In the genomic region with DNA sequence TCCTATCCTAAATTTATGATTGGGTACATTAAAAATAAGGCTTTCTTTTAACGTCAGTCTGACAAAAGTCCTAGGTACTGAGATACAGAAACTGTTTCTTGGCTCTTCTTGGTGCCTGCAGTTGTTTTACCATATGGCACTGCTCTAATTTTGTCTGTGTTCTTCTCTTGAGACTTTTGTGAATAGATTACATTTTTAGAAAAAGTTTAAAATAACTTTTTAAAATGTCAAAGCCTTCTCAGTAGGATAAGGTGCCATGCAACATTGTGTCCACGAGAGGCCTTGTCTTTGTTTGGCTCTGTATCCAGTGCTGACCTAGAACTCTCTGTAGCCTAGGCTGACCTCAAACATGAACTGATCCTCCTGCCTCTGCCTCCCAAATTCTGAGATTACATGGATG, we compare ENCODE assay signal across 23 mouse cellular contexts.
A peak's percentile ranks its signal among the peaks of the same experiment; 100 is the strongest.
DNase-seq lines count a peak whose midpoint lies in the region; ATAC-seq lines count a peak whose summit lies in the region.
"Had no signal": no experiment of that assay in that cellular context is flagged by ENCODE, and none has a peak within 500 bp of the region (broad histone marks: within the 10 kb centered on the region; RNA-seq: fewer than 3 reads in every experiment).

No protein-coding gene starts in this region.

- no peak for ATAC-seq in cerebellum, adult (ENCODE audit: insufficient number of reproducible peaks, low FRiP score, low TSS enrichment)
- ATAC-seq: activated CD4-positive, CD25-positive, alpha-beta regulatory T cell, adult 4 months; forebrain, embryonic 16.5 days; inflammation-experienced regulatory T-cells, adult 6 months had no signal

- DNase-seq in frontal cortex, adult 2 months (ENCODE audit: extremely low spot score in 1 of 2, low spot score in 1 of 2): peak; percentile 57 to 79
- no peak for DNase-seq in frontal cortex, postnatal 14 days (ENCODE audit: low spot score in 2 of 2)
- DNase-seq in right cerebral cortex, adult 18-20 months: peak; percentile 65
- no peak for DNase-seq in right cerebral cortex, postnatal 4 days
- peak; percentile 44 to 53 for DNase-seq in left cerebral cortex, adult 18-20 months (ENCODE audit: low spot score in 2 of 2)
- peak; percentile 92 for DNase-seq in telencephalon, adult 2 months (ENCODE audit: low read depth, low spot score)
- DNase-seq in neural tube, embryonic 10.5 days (ENCODE audit: extremely low spot score, low spot score): no peak
- DNase-seq: adrenal gland, postnatal 10 days; cerebellum, adult 11-12 months; cerebellum, postnatal 14 days; embryo, embryonic 11 days; heart, postnatal 10 days; kidney, adult 8-10 months; kidney, postnatal 25 days; lung, adult 18-20 months; lung, postnatal 14 days; midbrain, embryonic 14.5 days; thymus, adult 18-20 months; thymus, postnatal 4 days had no signal

Comparison
In these comparisons a context has a peak if more than half of its experiments do, and no peak if none do; other contexts are left out.
1. DNase-seq: peak in frontal cortex, adult 2 months (2 of 2), right cerebral cortex, adult 18-20 months (single experiment), left cerebral cortex, adult 18-20 months (2 of 2) and telencephalon, adult 2 months (single experiment); none in frontal cortex, postnatal 14 days (0 of 2), right cerebral cortex, postnatal 4 days (single experiment) and neural tube, embryonic 10.5 days (single experiment).